Mouse (Mus musculus) MN1 (cell line): ENCODE measurements around the gene Glt8d2.
A peak's percentile ranks its signal among the peaks of the same experiment; 100 is the strongest.

ENCODE experiments used
- DNase-seq: peaks from one replicate; pipeline ENCODE4 v3.0.0-alpha.2; 2016; ENCODE audit warnings: low spot score

The Glt8d2 gene

DNA sequence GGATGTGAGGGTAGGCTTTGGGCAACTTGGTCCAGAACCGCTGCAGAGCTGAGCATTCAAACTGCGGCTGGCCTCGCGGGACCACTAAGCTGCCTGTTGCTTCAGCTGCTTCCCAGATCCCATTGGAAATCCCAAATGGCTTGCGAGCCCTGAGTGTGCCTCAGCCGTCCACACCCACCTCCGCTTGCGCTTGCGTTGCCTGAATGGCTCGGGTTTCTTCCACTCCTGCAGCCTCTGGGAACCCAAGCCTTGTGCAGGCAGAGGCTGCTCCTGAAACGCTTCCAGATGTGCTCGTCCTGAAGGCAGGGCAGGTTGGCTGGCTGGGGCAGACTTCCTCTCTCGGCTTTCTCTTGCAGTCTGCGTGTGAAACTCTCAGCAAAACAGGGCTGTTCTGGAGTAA lies at the start of gene Glt8d2:
TSS of gene Glt8d2 (minus strand) at position 157 of the 400 bp plus-strand sequence.
- DNase-seq = peak; percentile 78

DNA sequence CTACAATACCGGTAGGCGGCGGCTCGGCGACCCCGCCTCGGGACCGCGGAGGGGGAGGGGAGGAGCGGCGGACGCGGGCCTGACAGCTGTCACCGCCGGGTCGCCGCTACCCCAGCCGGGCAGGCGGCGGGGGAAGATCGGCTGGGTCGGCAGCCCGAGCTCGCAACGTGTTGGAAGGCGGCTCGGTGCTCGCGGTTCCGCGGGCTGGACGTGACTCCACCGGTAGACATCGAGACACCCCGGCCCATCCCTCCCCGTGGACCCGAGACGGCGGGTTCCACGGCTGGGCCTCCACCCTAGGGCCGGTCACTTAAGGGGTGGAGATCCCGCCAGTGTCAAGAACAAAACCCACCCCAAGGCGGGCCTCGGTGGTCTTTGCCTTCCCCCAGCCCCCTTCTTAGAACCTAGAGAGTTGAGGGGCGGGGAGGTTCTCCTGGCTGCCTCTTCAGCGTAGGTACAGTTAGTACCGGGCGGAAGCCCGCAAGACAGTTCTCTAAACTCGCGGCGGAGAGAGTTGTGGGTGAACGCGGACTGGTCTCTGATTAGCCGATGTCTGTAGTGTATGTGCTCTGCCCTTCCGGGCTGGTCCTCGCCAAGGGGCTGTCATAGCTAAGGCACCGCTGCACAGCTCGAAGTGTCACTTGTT lies 9.0 kb upstream of the Glt8d2 start:
- DNase-seq = peak; percentile 56

DNA sequence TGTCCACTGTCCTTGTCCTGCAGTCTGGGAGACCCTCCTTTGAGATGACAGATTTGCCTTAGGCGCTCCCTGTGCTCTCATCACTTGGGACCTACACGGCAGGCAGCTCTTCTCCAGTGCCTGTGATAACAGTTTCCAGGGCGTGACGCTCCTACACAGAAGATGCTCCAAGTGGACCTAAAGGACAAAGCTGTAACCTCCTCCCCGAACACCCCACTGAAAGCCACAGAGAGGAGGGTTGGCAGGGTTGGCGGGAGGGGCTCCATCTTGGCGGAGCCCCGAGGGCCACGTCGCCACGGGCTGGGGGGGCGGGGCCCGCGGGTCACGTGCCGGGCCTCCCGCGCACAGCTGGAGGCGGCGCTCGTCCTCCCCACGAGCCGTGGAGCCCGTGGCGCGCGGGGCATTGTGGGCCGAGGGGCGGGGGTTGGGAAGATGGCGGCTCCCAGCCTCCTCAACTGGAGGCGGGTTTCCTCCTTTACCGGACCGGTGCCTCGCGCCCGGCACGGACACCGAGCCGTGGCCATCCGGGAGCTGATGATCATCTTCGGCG lies 8.3 kb upstream of the Glt8d2 start:
- DNase-seq = peak; percentile 91

DNA sequence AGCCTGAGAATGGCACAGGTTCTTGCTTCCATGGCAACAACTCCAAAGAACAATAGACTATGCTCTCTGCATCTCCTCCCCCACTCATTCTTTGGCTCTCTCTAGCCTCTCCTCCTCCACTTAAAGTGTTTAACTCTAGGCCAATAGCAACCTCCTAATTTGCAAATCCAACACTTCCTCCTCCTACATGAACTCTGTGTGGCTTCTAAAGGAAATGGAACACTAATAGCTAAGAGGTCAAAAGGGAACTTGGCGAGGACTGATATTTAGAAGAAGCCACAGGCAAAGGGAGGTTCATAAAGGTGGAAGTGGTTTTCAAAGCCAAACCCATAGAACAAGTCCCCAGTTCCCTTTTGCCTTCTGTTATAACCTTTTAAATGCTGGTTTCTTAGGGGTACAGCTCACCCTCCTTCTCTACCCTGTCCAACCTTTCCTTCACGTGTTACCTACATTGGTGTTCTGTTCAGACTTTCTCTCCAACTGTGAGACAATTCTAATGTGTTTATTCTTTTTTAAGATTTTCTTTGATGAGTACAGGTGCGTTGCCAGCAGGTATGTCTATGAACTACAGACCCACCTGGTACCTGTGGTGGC lies 7.0 kb upstream of the Glt8d2 start:
- DNase-seq = peak; percentile 34

DNA sequence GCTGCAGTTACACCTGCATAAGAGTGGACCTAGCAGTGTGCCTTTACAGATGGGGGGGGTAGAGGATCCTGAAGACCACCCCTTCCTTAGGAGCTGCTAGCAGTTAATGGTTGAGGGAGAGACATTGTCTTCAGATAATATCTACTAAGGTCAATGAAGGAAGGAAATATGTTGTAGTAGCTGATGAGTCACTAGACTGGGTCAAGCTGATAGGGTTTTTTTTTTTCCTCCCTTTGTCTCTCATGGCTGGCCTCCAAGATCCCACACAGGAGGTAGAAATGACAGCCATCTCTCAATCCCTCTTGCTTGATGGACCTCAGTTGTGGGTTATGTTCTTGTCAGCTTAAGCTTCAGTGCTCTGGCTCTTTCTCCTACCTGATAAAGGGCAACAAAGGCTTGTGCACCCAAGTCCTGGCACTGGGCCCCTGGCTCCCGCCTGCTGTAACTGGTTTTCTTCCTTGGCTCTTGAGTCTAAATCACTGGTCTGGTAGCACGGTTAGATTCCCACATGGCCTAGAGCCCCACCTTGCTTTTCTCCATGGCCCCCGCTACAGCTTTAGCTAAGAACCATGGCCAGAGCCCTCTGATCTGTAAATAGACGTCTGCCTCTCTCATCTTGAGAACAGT lies 6.1 kb upstream of the Glt8d2 start:
- DNase-seq = peak; percentile 61

DNA sequence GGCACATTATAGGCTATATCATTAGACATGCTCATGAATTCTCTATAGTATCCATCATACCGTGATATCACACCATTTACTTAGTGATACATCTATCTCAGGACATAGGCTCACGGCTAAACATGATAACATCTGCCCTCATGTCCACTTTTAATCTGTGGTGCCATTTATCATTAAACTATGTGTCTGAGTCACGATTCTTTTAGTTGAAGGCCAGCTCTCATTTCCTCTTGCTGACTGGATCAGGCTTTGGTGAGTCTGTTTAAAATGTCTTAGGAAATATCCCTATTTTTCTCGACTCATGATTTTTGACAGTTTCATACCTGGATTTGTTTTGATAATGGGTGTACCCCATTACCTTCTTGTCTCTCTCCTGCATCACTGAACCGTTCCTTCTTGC lies 5.5 kb upstream of the Glt8d2 start, which contains the start of gene Hcfc2:
TSS of gene Hcfc2 (plus strand) at position 205 of the 400 bp plus-strand sequence.
- DNase-seq = no peak

DNA sequence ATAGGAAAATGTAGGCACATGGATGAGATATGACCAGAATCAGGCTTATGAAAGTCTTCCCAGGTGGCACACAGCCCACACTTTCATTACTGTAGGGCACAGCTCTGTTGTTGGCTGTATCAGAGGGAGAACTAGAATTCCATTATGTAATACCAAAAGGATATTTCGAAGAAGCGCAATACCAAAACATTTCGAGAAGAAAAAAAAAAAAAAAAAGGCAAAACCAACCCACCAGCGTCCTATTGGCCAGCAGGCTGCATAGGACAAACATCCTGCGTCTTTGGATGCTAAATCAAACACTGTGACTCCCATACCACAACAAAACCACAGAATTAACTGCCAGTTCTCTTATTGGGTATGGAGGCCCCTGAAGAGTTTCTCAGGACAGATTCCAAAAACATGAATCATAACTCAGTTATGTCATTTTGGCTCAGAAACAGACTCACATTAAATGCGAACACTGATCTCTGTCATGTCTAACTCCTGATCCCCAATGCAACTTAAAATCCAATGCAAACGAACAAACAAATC lies 704 bp downstream of the Glt8d2 start:
- peak; percentile 26 for DNase-seq

DNA sequence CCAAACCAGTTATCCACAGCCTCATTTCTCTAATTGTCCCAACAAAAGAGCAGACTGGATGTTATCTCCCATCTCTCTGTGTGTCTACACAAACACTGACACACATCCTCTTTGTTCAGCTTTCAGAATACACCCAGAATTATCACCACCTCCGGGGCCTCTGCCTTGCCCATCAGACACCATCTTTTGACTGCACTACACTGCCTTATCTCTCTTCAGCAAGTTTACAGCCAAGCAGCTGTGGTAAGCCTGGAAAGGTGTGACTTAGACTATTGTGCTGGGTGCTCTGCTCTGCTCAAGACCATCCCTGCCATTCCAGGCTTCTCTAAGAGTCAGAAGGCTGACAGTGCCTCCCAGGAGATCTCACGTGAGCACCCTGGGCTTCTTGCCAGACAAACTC lies 5.0 kb downstream of the Glt8d2 start:
- no peak for DNase-seq

DNA sequence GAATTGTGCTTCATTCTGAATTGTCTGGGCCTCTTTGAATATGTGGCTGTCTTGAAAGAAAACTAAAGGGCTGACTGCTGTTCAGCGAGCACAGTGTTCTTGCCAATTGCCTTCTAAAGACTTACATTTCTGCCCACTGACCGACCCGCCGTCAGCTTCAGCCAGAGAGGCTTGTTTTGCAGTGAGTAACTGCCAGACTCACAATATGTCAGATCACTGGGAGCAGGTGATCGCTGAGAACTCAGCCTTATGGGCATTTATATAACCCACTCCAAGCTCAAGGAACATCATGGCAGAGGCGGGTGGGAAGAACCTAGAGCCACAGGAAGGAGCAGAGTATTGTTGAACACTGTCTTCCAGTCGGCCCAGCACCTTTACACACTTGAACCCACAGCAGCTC lies 8.8 kb downstream of the Glt8d2 start:
- no peak for DNase-seq

DNA sequence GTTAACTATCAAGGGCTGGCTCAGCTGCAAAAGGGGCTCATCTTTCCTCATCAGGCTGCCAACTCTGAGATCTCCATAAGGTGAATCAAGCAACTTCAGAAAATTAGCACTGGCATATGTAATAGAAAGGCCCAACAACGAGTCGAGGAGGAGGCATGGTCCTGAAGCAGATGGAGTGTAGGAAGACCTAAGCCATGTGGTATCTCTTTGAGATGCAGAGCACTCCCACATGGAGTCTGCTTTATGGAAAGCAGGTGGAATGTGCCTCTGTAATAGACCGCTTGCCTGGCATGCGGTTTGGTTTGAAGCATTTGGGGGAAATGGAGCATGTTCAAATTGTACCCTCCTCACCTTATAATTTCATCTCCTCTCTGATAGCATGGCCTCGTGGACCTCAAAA lies 9.7 kb downstream of the Glt8d2 start:
- DNase-seq = no peak

DNA sequence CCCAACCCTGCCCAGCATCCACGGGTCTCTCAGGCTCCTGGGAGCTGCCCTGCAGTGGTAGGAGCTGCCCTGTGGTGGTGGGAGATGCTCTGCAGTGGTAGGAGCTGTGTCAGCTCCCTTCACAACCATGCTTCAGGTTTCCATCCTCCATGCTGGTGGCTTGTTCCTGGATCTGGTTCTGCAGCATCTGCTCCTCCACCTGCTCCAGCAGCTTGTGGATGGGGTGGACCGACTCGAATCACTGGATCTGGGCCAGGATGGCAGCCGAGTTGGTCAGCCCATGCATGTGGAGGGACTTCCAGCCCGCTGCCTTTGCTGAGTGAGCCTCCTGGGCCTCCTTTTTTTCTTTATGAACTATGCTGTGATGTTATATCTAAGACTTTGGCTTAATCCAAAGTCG lies 13.5 kb downstream of the Glt8d2 start:
- no peak for DNase-seq

DNA sequence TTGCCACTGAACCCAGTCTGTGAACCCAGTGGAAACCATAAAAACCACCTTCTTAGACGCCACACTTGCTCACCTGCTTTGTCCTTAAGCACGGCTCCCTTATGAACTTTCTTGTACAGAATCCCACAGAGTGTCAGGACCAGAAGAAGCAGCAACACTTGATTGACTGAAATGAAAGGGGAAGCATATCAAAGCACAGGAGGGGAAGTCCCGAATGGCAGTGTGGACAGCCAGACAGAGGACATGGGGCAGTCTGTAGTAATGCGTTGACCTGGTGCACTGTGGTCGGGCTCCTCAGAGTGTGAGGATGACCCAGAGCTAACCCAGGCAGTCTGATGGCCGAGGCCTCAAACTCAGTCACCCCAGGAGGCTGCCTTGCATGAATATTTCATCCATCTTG lies 20.2 kb downstream of the Glt8d2 start:
- DNase-seq = no peak

DNA sequence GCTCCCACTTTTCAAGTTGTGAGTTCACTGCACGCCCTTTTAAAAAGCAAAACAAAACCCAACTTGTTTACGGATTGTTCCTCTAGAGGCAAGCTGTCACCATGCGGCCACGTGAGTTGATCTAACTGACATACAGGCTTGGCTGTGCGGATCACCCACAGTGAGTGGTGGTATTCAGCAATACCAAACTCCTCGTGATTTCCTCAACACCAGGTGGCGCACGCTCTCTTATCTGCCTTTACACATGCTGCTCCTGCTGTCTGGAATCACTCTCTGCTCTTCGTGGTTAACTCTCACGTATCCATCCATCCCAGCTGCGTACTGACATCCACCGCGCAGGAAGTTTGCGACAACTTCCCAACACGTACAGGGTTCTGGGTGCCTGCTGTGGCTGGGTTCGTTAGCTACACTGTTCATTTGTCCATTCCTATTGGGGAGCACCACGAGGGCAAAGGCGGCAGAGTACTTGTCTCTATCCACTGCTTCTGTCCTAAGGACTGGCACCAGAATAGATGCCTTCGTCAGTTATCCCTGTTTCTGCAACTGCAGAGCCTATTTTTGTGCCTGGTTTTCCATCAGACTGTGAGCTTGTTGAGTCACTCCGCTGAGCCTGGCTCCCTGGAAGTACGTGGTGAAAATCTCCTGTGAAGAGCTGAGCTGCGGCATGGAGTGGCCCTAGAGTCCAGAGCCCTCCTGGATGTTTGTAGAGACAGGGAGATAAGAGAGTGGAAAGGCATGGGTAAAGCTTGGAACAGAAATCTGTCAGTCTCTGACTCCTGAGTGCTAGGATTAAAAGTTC lies 23.8 kb downstream of the Glt8d2 start:
- peak; percentile 81 for DNase-seq

DNA sequence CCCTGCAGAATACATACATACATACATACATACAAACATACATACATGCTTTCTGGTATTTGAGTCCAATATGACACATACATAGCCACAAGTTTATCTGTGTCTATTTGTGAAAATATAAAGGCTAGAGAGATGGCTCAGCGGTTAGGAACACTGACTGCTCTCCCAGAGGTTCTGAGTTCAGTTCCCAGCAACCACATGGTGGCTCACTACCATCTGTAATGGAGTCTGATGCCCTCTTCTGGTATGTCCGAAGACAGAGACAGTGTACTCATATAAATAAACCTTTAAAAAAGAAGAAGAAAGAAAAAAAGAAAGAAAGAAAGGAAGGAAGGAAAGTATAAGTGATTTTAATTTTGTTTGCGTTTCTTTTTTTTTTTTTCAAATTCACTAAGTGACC lies 24.5 kb downstream of the Glt8d2 start:
- DNase-seq = no peak

DNA sequence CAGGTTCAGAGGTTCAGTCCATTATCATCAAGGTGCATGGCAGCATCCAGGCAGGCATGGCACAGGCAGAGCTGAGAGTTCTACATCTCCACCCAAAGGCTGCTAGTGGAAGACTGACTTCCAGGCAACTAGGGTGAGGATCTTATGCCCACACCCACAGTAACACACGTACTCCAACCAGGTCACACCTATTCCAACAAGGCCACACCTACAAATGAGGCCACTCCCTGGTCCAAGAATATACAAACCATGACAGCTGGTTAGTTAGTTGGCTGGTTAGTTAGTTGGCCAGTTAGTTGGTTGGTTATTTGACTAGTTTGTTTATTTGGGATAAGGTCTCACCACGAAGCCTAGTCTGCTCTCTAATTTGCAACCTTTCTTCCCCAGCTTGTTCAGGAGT lies 27.2 kb downstream of the Glt8d2 start:
- no peak for DNase-seq

DNA sequence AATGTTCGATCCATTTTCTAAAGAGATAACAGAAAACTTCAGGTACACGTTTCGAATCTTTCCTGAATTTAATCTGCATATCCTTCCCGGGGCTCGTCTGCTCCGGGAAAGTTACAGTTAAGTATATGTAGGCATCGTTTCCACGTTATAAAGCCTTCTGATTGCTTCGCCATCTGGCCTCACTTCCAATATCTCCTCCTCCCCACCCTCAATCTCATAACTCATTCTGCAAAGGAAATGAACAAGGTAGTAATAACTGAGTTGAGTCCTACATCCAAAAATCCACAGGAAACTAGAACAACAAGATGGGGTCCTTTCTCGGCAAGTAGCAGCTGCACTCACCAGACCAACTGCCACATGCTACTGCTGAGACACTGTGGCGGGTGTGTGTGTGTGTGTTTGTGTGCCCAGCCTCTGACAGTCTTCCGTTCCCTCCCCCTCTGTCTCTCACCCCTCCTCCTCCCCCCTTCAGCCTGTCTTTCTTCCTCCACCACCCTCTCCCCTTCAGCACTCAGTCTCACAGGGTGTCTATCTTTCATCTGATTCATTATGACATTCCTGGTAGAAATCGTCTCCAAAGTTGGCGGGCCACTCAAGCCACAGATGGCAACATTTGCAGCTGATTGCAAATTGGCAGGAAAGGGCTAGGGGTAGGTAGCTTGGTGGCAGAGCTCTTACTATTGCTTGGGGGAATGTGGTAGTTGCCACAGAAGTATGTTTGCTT lies 28.0 kb downstream of the Glt8d2 start:
- no peak for DNase-seq

DNA sequence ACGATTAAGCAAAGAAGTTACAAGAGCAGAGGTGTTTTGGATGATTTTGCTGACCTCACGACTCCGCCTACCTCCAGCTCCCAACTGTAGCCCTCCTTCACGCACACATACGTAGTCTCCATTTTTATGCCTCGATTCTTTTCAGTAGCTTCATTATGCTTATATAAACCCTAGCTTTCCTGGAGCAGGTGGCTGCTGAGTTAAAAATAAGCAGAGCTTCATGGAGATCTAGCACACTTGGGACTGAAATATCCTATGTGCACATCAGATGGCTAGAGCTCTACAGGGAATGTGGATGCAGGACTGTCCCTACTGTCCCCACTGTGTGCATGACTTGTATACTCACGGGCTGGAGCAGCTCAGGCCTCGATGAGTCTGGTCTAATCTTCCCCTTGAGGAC lies 28.6 kb downstream of the Glt8d2 start:
- DNase-seq = no peak

DNA sequence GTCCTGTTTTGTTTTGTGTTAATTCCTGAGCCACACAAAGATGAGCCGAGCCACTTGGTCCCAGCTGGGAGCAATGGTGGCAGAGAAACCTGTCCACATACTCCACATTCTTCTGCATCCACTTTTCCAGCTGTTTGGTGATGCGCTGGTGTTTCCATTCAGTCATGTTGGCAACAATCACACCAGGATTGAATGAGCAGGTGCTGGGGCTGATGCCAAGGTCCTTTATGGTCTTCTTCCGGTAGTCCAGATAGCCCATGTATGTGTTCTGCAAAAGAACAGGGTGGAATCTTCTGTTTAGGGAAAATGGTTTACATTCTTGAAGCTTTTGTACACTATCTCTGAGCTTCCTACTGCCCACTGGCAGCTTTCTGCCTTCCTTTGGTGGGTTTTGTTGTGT lies 35.9 kb downstream of the Glt8d2 start:
- DNase-seq = no peak

DNA sequence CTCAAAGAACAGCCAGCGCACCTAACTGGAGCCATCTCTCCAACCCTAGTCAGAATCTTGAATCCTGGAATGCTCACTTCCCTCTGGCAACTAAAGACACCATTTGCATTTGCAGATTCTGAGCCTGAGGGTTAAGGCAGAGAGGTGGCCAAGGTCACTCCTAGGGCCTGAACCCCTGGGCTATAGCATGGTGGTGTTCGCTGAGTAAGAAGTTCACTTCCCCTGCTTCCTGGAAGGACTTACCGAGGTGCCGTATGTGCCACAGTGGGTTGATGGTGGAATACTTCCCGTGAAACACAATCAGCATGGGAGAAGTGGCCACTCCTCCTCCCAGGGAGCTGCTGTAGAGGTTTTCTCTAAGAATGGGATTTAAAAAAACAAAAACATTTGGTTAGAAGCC lies 37.8 kb downstream of the Glt8d2 start:
- DNase-seq = no peak

DNA sequence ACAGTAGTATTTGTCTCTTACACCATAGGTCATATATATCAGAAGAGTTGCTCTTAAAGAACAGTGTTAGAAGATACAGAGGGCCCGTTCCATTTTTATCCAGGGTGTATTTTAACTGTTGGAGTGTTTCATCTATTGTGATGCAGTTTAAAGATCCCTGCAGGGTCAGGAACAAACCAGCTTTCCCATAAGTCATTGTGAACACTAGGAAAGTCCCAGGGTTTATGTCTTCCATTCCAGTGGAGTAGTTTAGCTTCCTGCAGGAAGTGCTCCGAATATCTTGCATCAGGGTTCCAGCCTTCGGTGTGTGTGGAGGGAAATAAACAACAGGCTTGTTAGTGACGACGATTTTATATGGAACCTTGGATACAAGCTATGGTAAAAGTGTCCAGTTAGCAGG lies 39.2 kb downstream of the Glt8d2 start:
- DNase-seq = no peak

DNA sequence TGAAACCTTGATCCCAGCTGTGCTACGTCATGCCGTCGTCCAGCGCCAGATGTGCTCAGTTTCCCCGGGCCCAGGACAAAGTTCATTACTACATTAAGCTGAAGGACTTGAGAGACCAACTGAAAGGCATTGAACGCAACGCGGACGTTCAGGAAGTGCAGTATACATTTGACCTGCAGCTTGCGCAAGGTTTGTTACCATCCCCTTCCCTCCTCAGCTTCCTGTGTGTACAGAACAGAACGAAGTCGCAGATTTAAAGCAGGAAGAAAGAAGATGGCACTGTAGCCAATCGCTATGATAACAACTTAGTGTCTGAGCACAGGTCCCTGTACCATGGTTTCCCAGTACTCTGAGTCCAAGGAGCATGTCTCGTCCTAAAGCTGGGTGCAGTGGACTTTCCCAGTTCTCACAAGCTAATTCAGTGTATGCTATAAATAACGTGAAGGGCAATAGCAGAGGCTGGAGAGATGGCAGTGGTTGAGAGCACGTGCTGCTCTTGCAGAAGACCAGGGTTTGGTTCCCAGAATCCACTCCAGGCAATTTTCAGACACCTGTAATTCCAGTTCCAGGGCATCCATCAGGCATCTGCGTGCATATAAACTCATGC lies 43.1 kb downstream of the Glt8d2 start:
- no peak for DNase-seq
